Mouse (Mus musculus): ENCODE measurements around the gene Plxnb3. TPM values are rescaled to one million over a fixed set of nuclear protein-coding genes. Genes with fewer than 3 reads are reported as not detected.
A peak's percentile ranks its signal among the peaks of the same experiment; 100 is the strongest.
"Not testable (repeated sequence)": the region's sequence is repeated elsewhere in the genome, so short reads cannot be mapped to it uniquely, and the experiment has no call there.

Plxnb3 gene
- 0.04 and 0.12 TPM in 2 replicates for polyA plus RNA-seq (2016; fragmentation: Nextera tagmentation; extraction: Ambion mirVana)

GRCm38 (mm10) chrX:73756334-73757140, at the start of gene Plxnb3:
TSS of gene Plxnb3 (plus strand) at chrX:73757090.
- DNase-seq (ENCODE audit: low spot score): no peak
- Histone ChIP-seq H3K27me3 (ENCODE audit: low read depth, poor library complexity, severe bottlenecking) (peaks cover 26% of the 10 kb centered on the region), H3K9me3 (replicated peaks) (no peaks in the 10 kb centered on the region), H3K4me1 (no peaks in the 10 kb centered on the region), H3K36me3 (no peaks in the 10 kb centered on the region), H3K4me3 (no peak within 1 kb of the TSS), H3K27ac (replicated peaks) (no peak within 1 kb of the TSS)
- 66% methylated on average over 5 of the region's 5 CpGs for WGBS

- Histone ChIP-seq H3K9me3 (replicated peaks) (0 out of 2 replicates have a peak, but pooled peaks cover 3% of the 10 kb centered on the region), H3K36me3 (peaks cover 31% of the 10 kb centered on the region), H3K4me3 (peak overlapping the region; percentile 62), H3K27ac (replicated peaks) (peak overlapping the region; percentile 86), H3K27me3 (ENCODE audit: low read depth, poor library complexity, severe bottlenecking) (peaks cover 10% of the 10 kb centered on the region), H3K4me1 (peaks cover 37% of the 10 kb centered on the region)
- 26% methylated on average over 21 of the region's 21 CpGs for WGBS
- DNase-seq (ENCODE audit: low spot score): peak; percentile 13
Measured at GRCm38 (mm10) chrX:73715476-73716108, 41.3 kb upstream of the Plxnb3 start.

GRCm38 (mm10) chrX:73716109-73716661, 40.7 kb upstream of the Plxnb3 start, which contains the start of the genes Bcap31 and Abcd1:
TSS of gene Bcap31 (minus strand) at chrX:73716175.
TSS of gene Abcd1 (plus strand) at chrX:73716597.
- 22% methylated on average over 45 of the region's 45 CpGs for WGBS
- DNase-seq (ENCODE audit: low spot score): peak; percentile 94
- Histone ChIP-seq H3K27me3 (ENCODE audit: low read depth, poor library complexity, severe bottlenecking) (peaks cover 11% of the 10 kb centered on the region), H3K27ac (replicated peaks) (peak within 1 kb of the TSS; percentile 86), H3K36me3 (peaks cover 28% of the 10 kb centered on the region), H3K4me3 (peak within 1 kb of the TSS; percentile 62), H3K9me3 (replicated peaks) (0 out of 2 replicates have a peak, but pooled peaks cover 3% of the 10 kb centered on the region), H3K4me1 (peaks cover 37% of the 10 kb centered on the region)

GRCm38 (mm10) chrX:73716709-73717545, 40.0 kb upstream of the Plxnb3 start:
- Histone ChIP-seq H3K27me3 (ENCODE audit: low read depth, poor library complexity, severe bottlenecking) (peaks cover 13% of the 10 kb centered on the region), H3K9me3 (replicated peaks) (0 out of 2 replicates have a peak, but pooled peaks cover 3% of the 10 kb centered on the region), H3K4me1 (peaks cover 37% of the 10 kb centered on the region), H3K36me3 (peaks cover 20% of the 10 kb centered on the region), H3K4me3 (peak overlapping the region; percentile 62), H3K27ac (replicated peaks) (peak overlapping the region; percentile 86)
- no peak for DNase-seq (ENCODE audit: low spot score)
- WGBS: 34% methylated on average over 30 of the region's 30 CpGs

- DNase-seq (ENCODE audit: low spot score): no peak
- Histone ChIP-seq H3K27me3 (ENCODE audit: low read depth, poor library complexity, severe bottlenecking) (peaks cover 13% of the 10 kb centered on the region), H3K4me1 (peaks cover 37% of the 10 kb centered on the region), H3K27ac (replicated peaks) (no peak overlapping the region), H3K4me3 (peak overlapping the region; percentile 62), H3K9me3 (replicated peaks) (0 out of 2 replicates have a peak, but pooled peaks cover 3% of the 10 kb centered on the region), H3K36me3 (peaks cover 13% of the 10 kb centered on the region)
- WGBS: 79% methylated on average over 11 of the region's 11 CpGs
Measured at GRCm38 (mm10) chrX:73717667-73718066, 39.2 kb upstream of the Plxnb3 start.

- peaks cover 37% of the 10 kb centered on the region for H3K4me1 ChIP-seq
- 63% methylated on average over 3 of the region's 3 CpGs for WGBS
- H3K36me3 ChIP-seq: peaks cover 11% of the 10 kb centered on the region
- no peak for DNase-seq (ENCODE audit: low spot score)
- no peak overlapping the region for H3K27ac ChIP-seq (replicated peaks)
- H3K4me3 ChIP-seq: 0 out of 2 replicates have a peak overlapping the region, but pooled peaks have one; percentile 2
- 0 out of 2 replicates have a peak, but pooled peaks cover 3% of the 10 kb centered on the region for H3K9me3 ChIP-seq (replicated peaks)
- H3K27me3 ChIP-seq (ENCODE audit: low read depth, poor library complexity, severe bottlenecking): peaks cover 13% of the 10 kb centered on the region
Measured at GRCm38 (mm10) chrX:73718271-73718670, 38.6 kb upstream of the Plxnb3 start.

GRCm38 (mm10) chrX:73718686-73719362, 38.1 kb upstream of the Plxnb3 start:
- Histone ChIP-seq H3K36me3 (peaks cover 6% of the 10 kb centered on the region), H3K27ac (replicated peaks) (no peak overlapping the region), H3K4me1 (peaks cover 37% of the 10 kb centered on the region), H3K27me3 (ENCODE audit: low read depth, poor library complexity, severe bottlenecking) (peaks cover 13% of the 10 kb centered on the region), H3K4me3 (no peak overlapping the region), H3K9me3 (replicated peaks) (0 out of 2 replicates have a peak, but pooled peaks cover 3% of the 10 kb centered on the region)
- 69% methylated on average over 5 of the region's 5 CpGs for whole genome bisulfite sequencing
- DNase-seq (ENCODE audit: low spot score): no peak

- H3K4me3 ChIP-seq: no peak overlapping the region
- peaks cover 7% of the 10 kb centered on the region; the same call in 1 of the 2 replicates for H3K36me3 ChIP-seq
- H3K27ac ChIP-seq (replicated peaks): no peak overlapping the region
- H3K4me1 ChIP-seq: no peaks in the 10 kb centered on the region
- DNase-seq (ENCODE audit: low spot score): no peak
- H3K27me3 ChIP-seq (ENCODE audit: low read depth, poor library complexity, severe bottlenecking): no peaks in the 10 kb centered on the region
- H3K9me3 ChIP-seq (replicated peaks): no peaks in the 10 kb centered on the region
- 43% methylated on average over 1 of the region's 1 CpGs for WGBS
Measured at GRCm38 (mm10) chrX:73730908-73731307, 26.0 kb upstream of the Plxnb3 start.

- 58% methylated on average over 1 of the region's 1 CpGs for WGBS
- no peaks in the 10 kb centered on the region for H3K9me3 ChIP-seq (replicated peaks)
- H3K4me1 ChIP-seq: no peaks in the 10 kb centered on the region
- H3K27ac ChIP-seq (replicated peaks): no peak overlapping the region
- DNase-seq (ENCODE audit: low spot score): no peak
- no peak overlapping the region for H3K4me3 ChIP-seq
- no peaks in the 10 kb centered on the region; the same call in 1 of the 2 replicates for H3K27me3 ChIP-seq (ENCODE audit: low read depth, poor library complexity, severe bottlenecking)
- no peaks in the 10 kb centered on the region for H3K36me3 ChIP-seq
Measured at GRCm38 (mm10) chrX:73738155-73738554, 18.7 kb upstream of the Plxnb3 start.

GRCm38 (mm10) chrX:73739151-73739550, 17.7 kb upstream of the Plxnb3 start:
- H3K36me3 ChIP-seq: no peaks in the 10 kb centered on the region
- WGBS: 74% methylated on average over 5 of the region's 5 CpGs

GRCm38 (mm10) chrX:73739841-73740240, 17.0 kb upstream of the Plxnb3 start:
- 94% methylated on average over 7 of the region's 7 CpGs for WGBS
- not testable (repeated sequence) for H3K27me3 ChIP-seq (ENCODE audit: low read depth, poor library complexity, severe bottlenecking); H3K27ac ChIP-seq (replicated peaks); H3K36me3 ChIP-seq; H3K4me3 ChIP-seq; H3K9me3 ChIP-seq (replicated peaks); H3K4me1 ChIP-seq; DNase-seq (ENCODE audit: low spot score)

More at GRCm38 (mm10) chrX:73739151-73739550, 17.7 kb upstream of the Plxnb3 start:
- Histone ChIP-seq H3K9me3 (replicated peaks) (no peaks in the 10 kb centered on the region), H3K27me3 (ENCODE audit: low read depth, poor library complexity, severe bottlenecking) (no peaks in the 10 kb centered on the region; the same call in 1 of the 2 replicates), H3K27ac (replicated peaks) (no peak overlapping the region), H3K4me1 (no peaks in the 10 kb centered on the region), H3K4me3 (no peak overlapping the region)
- no peak for DNase-seq (ENCODE audit: low spot score)

All from midbrain, embryonic 10.5 days (tissue).